ENCODE assay signal across 17 mouse cellular contexts in genomic region chr2:49926186-49926585, GRCm38 (mm10).
"Had no signal": no experiment of that assay in that cellular context is flagged by ENCODE, and none has a peak within 500 bp of the region (broad histone marks: within the 10 kb centered on the region; RNA-seq: fewer than 3 reads in every experiment).

No protein-coding gene starts in this region.

- H3K27me3 ChIP-seq: lung, embryonic 15.5 days; megakaryocyte, embryonic 14.5 days; midbrain, embryonic 13.5 days; midbrain, embryonic 15.5 days; neural tube, embryonic 12.5 days; stomach, embryonic 15.5 days had no signal

- ATAC-seq: lung, postnatal 0 days; midbrain, embryonic 13.5 days; midbrain, embryonic 15.5 days had no signal

- H3K4me3 ChIP-seq: lung, embryonic 15.5 days; megakaryocyte, embryonic 14.5 days; midbrain, embryonic 13.5 days; midbrain, embryonic 15.5 days; neural tube, embryonic 12.5 days; stomach, embryonic 15.5 days had no signal

- DNase-seq: lung, adult 2 months; lung, postnatal 14 days; lung, postnatal 36 days; right cerebral cortex, postnatal 14 days; thymus, adult 2 months; thymus, postnatal 25 days; thymus, postnatal 4 days had no signal

- H3K36me3 ChIP-seq: lung, embryonic 15.5 days; midbrain, embryonic 13.5 days; midbrain, embryonic 15.5 days; neural tube, embryonic 12.5 days; stomach, embryonic 15.5 days had no signal

- H3K9me3 ChIP-seq: lung, embryonic 15.5 days; megakaryocyte, embryonic 14.5 days; midbrain, embryonic 13.5 days; midbrain, embryonic 15.5 days; neural tube, embryonic 12.5 days; stomach, embryonic 15.5 days had no signal

- H3K4me1 ChIP-seq: lung, embryonic 15.5 days; megakaryocyte, embryonic 14.5 days; midbrain, embryonic 13.5 days; midbrain, embryonic 15.5 days; neural tube, embryonic 12.5 days; stomach, embryonic 15.5 days had no signal

- H3K4me2 ChIP-seq: lung, embryonic 15.5 days; midbrain, embryonic 11.5 days; midbrain, embryonic 13.5 days; midbrain, embryonic 15.5 days; neural tube, embryonic 12.5 days; stomach, embryonic 15.5 days had no signal

- H3K9ac ChIP-seq: lung, embryonic 15.5 days; midbrain, embryonic 13.5 days; midbrain, embryonic 15.5 days; neural tube, embryonic 12.5 days; stomach, embryonic 15.5 days had no signal

- H3K27ac ChIP-seq: lung, embryonic 15.5 days; macrophage; midbrain, embryonic 13.5 days; midbrain, embryonic 15.5 days; neural tube, embryonic 12.5 days; stomach, embryonic 15.5 days; stomach, postnatal 0 days had no signal
